Mouse (Mus musculus) adrenal gland, postnatal 36 days (tissue): ENCODE results near the gene Trip12. TPM values are rescaled to one million over a fixed set of nuclear protein-coding genes. Genes with fewer than 3 reads are reported as not detected.

Experiments used
- microRNA-seq: library from miRNA; unstranded; fragments of <30 nt; microRNA quantifications from one replicate; pipeline ENCODE4 v1.2.0, GENCODE M21; 2021
- total RNA-seq, 2 experiments: library from RNA; stranded (reverse); gene quantifications; 2 replicates each; pipeline ENCODE4 v1.2.3; 2021

Trip12 gene
- total RNA-seq, 2 experiments from 2014 or later, result 248 to 249 TPM

Small RNA genes lying within 50 kb of the gene (microRNA-seq; reads per million reads assigned to microRNA genes)
- 8.2 reads per million, percentile 21 among the genes with 10 or more reads in this experiment for gene Mir5126

Other genes starting within 250 kb of the Trip12 start
- gene Dner, start 144.3 kb downstream of the Trip12 start, total RNA-seq, result 1 to 10 TPM; 2.3 to 2.8 TPM
- 10 to 100 TPM; 12.3 to 16.5 TPM for gene Fbxo36, start 675 bp downstream of the Trip12 start, total RNA-seq
- 1 to 10 TPM; 3.6 to 4.1 TPM for gene Slc16a14, start 94.6 kb upstream of the Trip12 start, total RNA-seq